Mouse (Mus musculus) CH12.LX (cell line): ENCODE data around the gene Fam89b.

Source experiments
- E2F4 ChIP-seq: IDR thresholded peaks from 2 replicates; pipeline ENCODE4 v1.6.1; 2011; ENCODE audit warnings: low read depth, low read length, improper control_type of control experiment; ENCODE audit not compliant: insufficient replicate concordance
- EP300 ChIP-seq: IDR thresholded peaks from 2 replicates; pipeline ENCODE4 v1.6.1; 2011; ENCODE audit warnings: low read length, improper control_type of control experiment
- POLR2A ChIP-seq: IDR thresholded peaks from 2 replicates; pipeline ENCODE4 v1.6.1; 2011; ENCODE audit warnings: low read depth, mild to moderate bottlenecking, improper control_type of control experiment, low read length
- ZKSCAN1 ChIP-seq: IDR thresholded peaks from 2 replicates; pipeline ENCODE4 v1.6.1; 2012; ENCODE audit warnings: low read depth, inconsistent platforms, low read length, improper control_type of control experiment, borderline replicate concordance

DNA sequence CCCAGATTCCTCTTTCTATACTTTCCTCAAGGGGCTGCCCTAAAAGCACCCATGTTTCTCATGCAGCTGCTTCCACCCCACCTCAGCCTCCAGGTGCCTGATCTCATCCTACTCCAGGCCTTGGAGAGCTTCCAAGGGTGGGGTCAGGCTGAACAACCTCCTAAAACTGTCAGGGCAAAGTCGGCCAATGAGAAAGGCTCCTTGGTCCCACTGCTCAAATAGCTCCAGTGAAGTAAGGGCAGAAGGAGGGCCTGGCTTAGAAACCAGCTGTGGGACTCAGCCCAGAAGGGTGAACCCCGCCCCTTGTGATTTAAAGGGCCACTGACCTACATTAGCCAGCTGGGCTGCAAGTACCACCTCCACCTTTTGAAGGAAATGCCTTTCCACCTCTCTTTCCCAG lies 15.7 kb downstream of the Fam89b start:
- TF ChIP-seq EP300 (no peak), E2F4 (no peak), POLR2A (no peak), ZKSCAN1 (no peak)
